Mouse (Mus musculus): ENCODE results near the gene Fbln1. TPM values are rescaled to one million over a fixed set of nuclear protein-coding genes. Genes with fewer than 3 reads are reported as not detected.

Gene Fbln1
- polyA plus RNA-seq, 1 experiment: 12.4 TPM

GRCm38 (mm10) chr15:85182063-85182462 lies 23.7 kb upstream of the Fbln1 start:
- no peak overlapping the region for H3K27ac ChIP-seq (ENCODE audit: control insufficient read depth, insufficient read depth, low read depth, low read length)
- no peaks in the 10 kb centered on the region for H3K4me1 ChIP-seq (ENCODE audit: control insufficient read depth, insufficient read depth, low read length)
- no peak overlapping the region for H3K4me3 ChIP-seq (ENCODE audit: control insufficient read depth, low read depth, low read length)
- TF ChIP-seq POLR2A (IDR thresholded peaks at IDR 0.05; ENCODE audit: control insufficient read depth, low read depth, low read length) (no peak), CTCF (IDR thresholded peaks at IDR 0.05; ENCODE audit: control insufficient read depth, insufficient read depth, insufficient replicate concordance, low read depth, low read length) (no peak)
- no peaks in the 10 kb centered on the region for H3K36me3 ChIP-seq (ENCODE audit: control insufficient read depth, insufficient read depth, low read length)
- H3K27me3 ChIP-seq (ENCODE audit: control insufficient read depth, insufficient read depth, low read length): no peaks in the 10 kb centered on the region

- H3K27me3 ChIP-seq (ENCODE audit: control insufficient read depth, insufficient read depth, low read length): no peaks in the 10 kb centered on the region
- H3K27ac ChIP-seq (ENCODE audit: control insufficient read depth, insufficient read depth, low read depth, low read length): no peak overlapping the region
- TF ChIP-seq POLR2A (IDR thresholded peaks at IDR 0.05; ENCODE audit: control insufficient read depth, low read depth, low read length) (no peak), CTCF (IDR thresholded peaks at IDR 0.05; ENCODE audit: control insufficient read depth, insufficient read depth, insufficient replicate concordance, low read depth, low read length) (no peak)
- no peaks in the 10 kb centered on the region for H3K36me3 ChIP-seq (ENCODE audit: control insufficient read depth, insufficient read depth, low read length)
- H3K4me1 ChIP-seq (ENCODE audit: control insufficient read depth, insufficient read depth, low read length): no peaks in the 10 kb centered on the region
- H3K4me3 ChIP-seq (ENCODE audit: control insufficient read depth, low read depth, low read length): no peak overlapping the region
Measured at GRCm38 (mm10) chr15:85186916-85187315, 18.8 kb upstream of the Fbln1 start.

GRCm38 (mm10) chr15:85188167-85188778 lies 17.5 kb upstream of the Fbln1 start:
- H3K36me3 ChIP-seq (ENCODE audit: control insufficient read depth, insufficient read depth, low read length): no peaks in the 10 kb centered on the region
- TF ChIP-seq POLR2A (IDR thresholded peaks at IDR 0.05; ENCODE audit: control insufficient read depth, low read depth, low read length) (no peak), CTCF (IDR thresholded peaks at IDR 0.05; ENCODE audit: control insufficient read depth, insufficient read depth, insufficient replicate concordance, low read depth, low read length) (no peak)
- H3K4me3 ChIP-seq (ENCODE audit: control insufficient read depth, low read depth, low read length): no peak overlapping the region
- no peak overlapping the region for H3K27ac ChIP-seq (ENCODE audit: control insufficient read depth, insufficient read depth, low read depth, low read length)
- no peaks in the 10 kb centered on the region for H3K27me3 ChIP-seq (ENCODE audit: control insufficient read depth, insufficient read depth, low read length)
- H3K4me1 ChIP-seq (ENCODE audit: control insufficient read depth, insufficient read depth, low read length): no peaks in the 10 kb centered on the region

DNA sequence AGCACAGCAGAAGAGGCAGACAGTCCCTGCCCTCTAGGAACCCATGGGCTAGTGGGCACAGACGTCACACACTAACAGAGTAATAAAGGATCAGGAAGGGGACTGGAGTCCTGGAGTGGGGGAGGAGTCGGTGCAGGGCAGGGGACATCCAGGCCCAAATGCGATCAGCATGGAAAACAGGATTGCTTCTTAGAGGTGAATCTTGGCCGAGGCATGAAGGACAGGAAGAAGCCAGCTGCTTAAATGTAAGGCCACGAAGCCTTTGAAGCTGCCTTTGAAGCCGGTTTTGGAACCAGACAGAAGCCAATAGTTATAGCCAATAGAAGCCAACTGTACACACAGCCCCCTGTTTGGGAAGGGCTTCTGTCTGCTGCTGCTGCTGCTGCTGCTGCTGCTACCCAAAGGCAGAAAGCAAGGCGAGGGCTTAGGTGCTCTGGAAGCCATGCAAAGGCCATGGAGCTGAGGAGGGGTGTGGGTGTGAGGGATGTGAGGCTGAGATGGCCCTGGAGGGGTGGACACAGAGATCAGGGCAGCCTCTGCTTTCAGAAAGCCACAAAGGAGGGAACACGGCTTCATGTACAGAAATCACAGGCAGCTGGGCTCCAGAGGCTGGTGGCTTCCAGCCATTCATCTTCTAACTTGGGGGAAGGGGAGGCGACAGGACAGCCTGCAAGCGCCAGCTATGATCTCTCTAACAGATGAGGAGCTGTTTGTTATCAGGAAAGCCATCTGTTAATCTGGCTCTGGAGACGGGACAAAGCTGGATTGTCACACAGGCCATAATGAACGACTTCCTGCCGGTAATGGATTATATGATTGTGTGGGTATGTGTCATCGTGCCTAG lies 5.1 kb upstream of the Fbln1 start:
- peaks cover 3% of the 10 kb centered on the region for H3K4me1 ChIP-seq (ENCODE audit: control insufficient read depth, insufficient read depth, low read length)
- H3K27ac ChIP-seq (ENCODE audit: control insufficient read depth, insufficient read depth, low read depth, low read length): no peak overlapping the region
- no peaks in the 10 kb centered on the region for H3K36me3 ChIP-seq (ENCODE audit: control insufficient read depth, insufficient read depth, low read length)
- no peak overlapping the region for H3K4me3 ChIP-seq (ENCODE audit: control insufficient read depth, low read depth, low read length)
- no peaks in the 10 kb centered on the region for H3K27me3 ChIP-seq (ENCODE audit: control insufficient read depth, insufficient read depth, low read length)
- no peak for TF ChIP-seq CTCF (IDR thresholded peaks at IDR 0.05; ENCODE audit: control insufficient read depth, insufficient read depth, insufficient replicate concordance, low read depth, low read length)
- no peak for TF ChIP-seq POLR2A (IDR thresholded peaks at IDR 0.05; ENCODE audit: control insufficient read depth, low read depth, low read length)

DNA sequence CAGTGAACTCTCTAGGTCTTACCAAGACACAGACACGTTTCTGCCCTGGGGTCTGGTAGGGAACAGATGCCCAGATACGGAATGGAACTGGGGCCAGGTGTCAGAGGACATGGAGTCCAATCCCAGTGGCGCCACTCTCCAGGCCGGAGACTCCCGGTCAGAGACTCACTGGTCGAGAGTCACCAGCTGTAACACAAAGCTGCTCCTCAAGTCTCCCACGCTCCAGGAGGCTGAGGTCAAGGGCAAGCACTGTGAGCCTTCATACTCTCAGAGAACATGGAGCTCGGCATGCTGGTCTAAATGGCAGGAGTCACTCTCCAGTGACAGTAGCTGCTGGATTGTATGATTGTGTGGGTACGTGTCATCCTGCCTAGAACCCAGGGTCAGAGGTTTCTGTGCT lies 3.5 kb upstream of the Fbln1 start:
- H3K4me3 ChIP-seq (ENCODE audit: control insufficient read depth, low read depth, low read length): no peak overlapping the region
- peaks cover 11% of the 10 kb centered on the region for H3K4me1 ChIP-seq (ENCODE audit: control insufficient read depth, insufficient read depth, low read length)
- no peaks in the 10 kb centered on the region for H3K36me3 ChIP-seq (ENCODE audit: control insufficient read depth, insufficient read depth, low read length)
- no peak overlapping the region; the same call in 1 of the 2 replicates for H3K27ac ChIP-seq (ENCODE audit: control insufficient read depth, insufficient read depth, low read depth, low read length)
- TF ChIP-seq CTCF (IDR thresholded peaks at IDR 0.05; ENCODE audit: control insufficient read depth, insufficient read depth, insufficient replicate concordance, low read depth, low read length) (no peak), POLR2A (IDR thresholded peaks at IDR 0.05; ENCODE audit: control insufficient read depth, low read depth, low read length) (no peak)
- no peaks in the 10 kb centered on the region for H3K27me3 ChIP-seq (ENCODE audit: control insufficient read depth, insufficient read depth, low read length)

DNA sequence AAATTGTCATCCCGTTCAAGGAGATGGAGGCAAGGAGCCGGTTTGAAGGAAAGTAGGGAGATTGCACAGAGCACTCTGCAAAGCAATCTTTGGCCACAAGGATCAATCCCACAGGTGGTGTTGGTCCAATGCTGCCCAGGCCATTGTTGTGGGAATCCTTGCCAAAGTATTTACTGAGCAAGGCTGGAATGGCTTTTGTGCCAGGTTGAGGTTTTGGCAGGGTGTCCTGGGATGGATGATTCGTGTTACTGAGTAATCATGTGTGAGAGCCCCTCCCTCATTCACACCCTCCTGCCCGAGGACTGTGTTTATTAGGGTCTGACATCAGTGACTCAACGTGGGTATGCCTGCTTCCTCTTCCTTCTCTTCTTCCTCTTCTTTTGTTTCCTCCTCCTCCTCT lies 3.0 kb upstream of the Fbln1 start:
- Histone ChIP-seq H3K4me3 (ENCODE audit: control insufficient read depth, low read depth, low read length) (no peak overlapping the region), H3K27ac (ENCODE audit: control insufficient read depth, insufficient read depth, low read depth, low read length) (no peak overlapping the region), H3K4me1 (ENCODE audit: control insufficient read depth, insufficient read depth, low read length) (peaks cover 11% of the 10 kb centered on the region), H3K27me3 (ENCODE audit: control insufficient read depth, insufficient read depth, low read length) (no peaks in the 10 kb centered on the region), H3K36me3 (ENCODE audit: control insufficient read depth, insufficient read depth, low read length) (no peaks in the 10 kb centered on the region)
- TF ChIP-seq POLR2A (IDR thresholded peaks at IDR 0.05; ENCODE audit: control insufficient read depth, low read depth, low read length) (no peak), CTCF (IDR thresholded peaks at IDR 0.05; ENCODE audit: control insufficient read depth, insufficient read depth, insufficient replicate concordance, low read depth, low read length) (no peak)

DNA sequence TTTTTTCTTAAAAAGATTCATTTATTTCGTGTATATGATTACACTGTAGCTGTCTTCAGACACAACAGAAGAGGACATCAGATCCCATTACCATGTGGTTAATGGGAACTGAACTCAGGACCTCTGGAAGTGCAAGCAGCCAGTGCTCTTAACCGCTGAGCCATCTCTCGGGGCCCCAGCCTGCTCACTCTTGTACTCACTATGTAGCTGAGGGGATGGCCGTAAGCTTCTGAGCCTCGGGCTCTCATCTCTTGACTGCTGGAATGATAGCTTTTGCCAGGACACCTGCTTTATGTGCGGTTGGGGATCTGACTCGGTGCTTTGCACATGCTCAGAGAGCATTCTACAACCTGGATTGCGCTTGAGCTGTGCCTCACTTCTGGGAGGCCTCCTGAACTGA lies 1.4 kb upstream of the Fbln1 start:
- Histone ChIP-seq H3K4me1 (ENCODE audit: control insufficient read depth, insufficient read depth, low read length) (peaks cover 11% of the 10 kb centered on the region), H3K36me3 (ENCODE audit: control insufficient read depth, insufficient read depth, low read length) (no peaks in the 10 kb centered on the region), H3K27ac (ENCODE audit: control insufficient read depth, insufficient read depth, low read depth, low read length) (no peak overlapping the region), H3K4me3 (ENCODE audit: control insufficient read depth, low read depth, low read length) (no peak overlapping the region), H3K27me3 (ENCODE audit: control insufficient read depth, insufficient read depth, low read length) (no peaks in the 10 kb centered on the region)
- TF ChIP-seq CTCF (IDR thresholded peaks at IDR 0.05; ENCODE audit: control insufficient read depth, insufficient read depth, insufficient replicate concordance, low read depth, low read length): no peak
- TF ChIP-seq POLR2A (IDR thresholded peaks at IDR 0.05; ENCODE audit: control insufficient read depth, low read depth, low read length): no peak

All from testis, adult 2 months (tissue).